In genomic region chr4:137724766-137725165, GRCm38 (mm10) we compare ENCODE assay signal across 10 mouse cellular contexts.
A peak's percentile ranks its signal among the peaks of the same experiment; 100 is the strongest.
DNase-seq lines count a peak whose midpoint lies in the region; TF ChIP-seq lines count a peak whose summit lies in the region.
"Had no signal": no experiment of that assay in that cellular context is flagged by ENCODE, and none has a peak within 500 bp of the region (broad histone marks: within the 10 kb centered on the region; RNA-seq: fewer than 3 reads in every experiment).

No protein-coding gene starts in this region.

- peaks cover 28% of the 10 kb centered on the region for H3K27me3 ChIP-seq in E14TG2a.4 (ENCODE audit: insufficient read depth, low read length)
- H3K27me3 ChIP-seq in heart, adult 2 months (ENCODE audit: control insufficient read depth, insufficient read depth, low read length), result peaks cover 2% of the 10 kb centered on the region; the same call in 1 of the 2 replicates
- H3K27me3 ChIP-seq in liver, adult 2 months (ENCODE audit: control insufficient read depth, insufficient read depth, low read length), result no peaks in the 10 kb centered on the region

- peaks cover 34% of the 10 kb centered on the region for H3K36me3 ChIP-seq in E14TG2a.4 (ENCODE audit: insufficient read depth, low read length)
- H3K36me3 ChIP-seq in heart, adult 2 months (ENCODE audit: control insufficient read depth, insufficient read depth, low read length), result no peaks in the 10 kb centered on the region
- no peaks in the 10 kb centered on the region for H3K36me3 ChIP-seq in liver, adult 2 months (ENCODE audit: control insufficient read depth, insufficient read depth, low read length)
- H3K36me3 ChIP-seq: embryonic facial prominence, embryonic 12.5 days had no signal

- TF ChIP-seq EP300 in heart, adult 2 months (IDR thresholded peaks at IDR 0.05; ENCODE audit: insufficient read depth, low read depth, low read length), result no peak

- peak overlapping the region; percentile 1; the same call in 1 of the 2 replicates for H3K9ac ChIP-seq in heart, adult 2 months (ENCODE audit: low read depth, low read length)
- H3K9ac ChIP-seq in liver, adult 2 months (ENCODE audit: low read depth, low read length), result peak overlapping the region; percentile 39
- H3K9ac ChIP-seq: embryonic facial prominence, embryonic 12.5 days had no signal

- no peaks in the 10 kb centered on the region for H3K9me3 ChIP-seq in E14TG2a.4 (ENCODE audit: low read length)
- H3K9me3 ChIP-seq: embryonic facial prominence, embryonic 12.5 days had no signal

- H3K79me2 ChIP-seq in heart, adult 2 months (replicated peaks; ENCODE audit: control insufficient read depth, insufficient read depth, low read length), result no peaks in the 10 kb centered on the region
- no peaks in the 10 kb centered on the region for H3K79me2 ChIP-seq in liver, adult 2 months (ENCODE audit: control insufficient read depth, insufficient read depth, low read length)

- intact Hi-C loops in heart, adult 2 months (cut with DNase I), result no loop called here

- peak overlapping the region; percentile 91 for H3K27ac ChIP-seq in heart, adult 2 months
- peak overlapping the region; percentile 36 for H3K27ac ChIP-seq in liver, adult 2 months (replicated peaks; ENCODE audit: insufficient read depth, low read depth, low read length)
- H3K27ac ChIP-seq in olfactory bulb, adult 2 months (ENCODE audit: insufficient read depth, low read depth, low read length), result no peak overlapping the region
- H3K27ac ChIP-seq: embryonic facial prominence, embryonic 12.5 days had no signal

- peak; percentile 99 for TF ChIP-seq CTCF in E14TG2a.4 (conservative IDR thresholded peaks at IDR 0.05; ENCODE audit: low read length)
- TF ChIP-seq CTCF in heart, adult 2 months (IDR thresholded peaks at IDR 0.05), result peak; percentile 91
- peak; percentile 97 for TF ChIP-seq CTCF in liver, adult 2 months (IDR thresholded peaks at IDR 0.05; ENCODE audit: low read depth, low read length)
- peak; percentile 93 for TF ChIP-seq CTCF in olfactory bulb, adult 2 months (IDR thresholded peaks at IDR 0.05; ENCODE audit: insufficient read depth, low read depth, low read length)

- H3K4me3 ChIP-seq in E14TG2a.4 (replicated peaks; ENCODE audit: low read length), result peak overlapping the region; percentile 66
- H3K4me3 ChIP-seq in heart, adult 2 months, result peak overlapping the region; percentile 40
- peak overlapping the region; percentile 54 for H3K4me3 ChIP-seq in liver, adult 2 months (ENCODE audit: insufficient read depth, low read depth, low read length)
- no peak overlapping the region for H3K4me3 ChIP-seq in olfactory bulb, adult 2 months (ENCODE audit: insufficient read depth, low read depth, low read length)
- H3K4me3 ChIP-seq: embryonic facial prominence, embryonic 12.5 days; myocyte had no signal

- H3K4me1 ChIP-seq in E14TG2a.4 (replicated peaks; ENCODE audit: low read depth, low read length), result peaks cover 98% of the 10 kb centered on the region
- no peaks in the 10 kb centered on the region for H3K4me1 ChIP-seq in heart, adult 2 months (ENCODE audit: control insufficient read depth, insufficient read depth, low read length)
- no peaks in the 10 kb centered on the region for H3K4me1 ChIP-seq in liver, adult 2 months (ENCODE audit: control insufficient read depth, insufficient read depth, low read length)
- peaks cover 30% of the 10 kb centered on the region for H3K4me1 ChIP-seq in olfactory bulb, adult 2 months (ENCODE audit: control insufficient read depth, insufficient read depth, low read length)

- WGBS in heart, adult 2 months, result 44% methylated on average over 8 of the region's 8 CpGs
- WGBS in liver, adult 2 months, result 35% methylated on average over 8 of the region's 8 CpGs
- 66% methylated on average over 8 of the region's 8 CpGs for WGBS in olfactory bulb, adult 2 months

- peak; percentile 73 for DNase-seq in layer of hippocampus, adult 11-12 months (ENCODE audit: low spot score)
- no peak for DNase-seq in layer of hippocampus, postnatal 36 days
- peak; percentile 66 for DNase-seq in cerebellum, adult 11-12 months
- peak; percentile 77 to 79 for DNase-seq in heart, adult 2 months
- peak; percentile 41 for DNase-seq in liver, adult 2 months (ENCODE audit: extremely low read depth, low read depth, low spot score)
- no peak for DNase-seq in urinary bladder, postnatal 10 days (ENCODE audit: low spot score)

- no peak for TF ChIP-seq POLR2A in heart, adult 2 months (IDR thresholded peaks at IDR 0.05; ENCODE audit: insufficient read depth, low read depth, low read length)
- no peak for TF ChIP-seq POLR2A in liver, adult 2 months (IDR thresholded peaks at IDR 0.05; ENCODE audit: extremely low read depth, insufficient read depth, low read length)
- no peak for TF ChIP-seq POLR2A in olfactory bulb, adult 2 months (IDR thresholded peaks at IDR 0.05; ENCODE audit: insufficient read depth, low read depth, low read length)

Comparison
In these comparisons a context has a peak if more than half of its experiments do, and no peak if none do; other contexts are left out.
1. DNase-seq: peak in layer of hippocampus, adult 11-12 months (single experiment), cerebellum, adult 11-12 months (single experiment), heart, adult 2 months (2 of 2) and liver, adult 2 months (single experiment); none in layer of hippocampus, postnatal 36 days (0 of 2) and urinary bladder, postnatal 10 days (single experiment).
2. Peak in every context shown above with its lines, with median percentiles within 50 percentile points of each other: CTCF ChIP-seq.